19 mouse cellular contexts compared by ENCODE assay signal in genomic region chr6:24407743-24408142, GRCm38 (mm10).
A peak's percentile ranks its signal among the peaks of the same experiment; 100 is the strongest.
DNase-seq lines count a peak whose midpoint lies in the region; ATAC-seq lines count a peak whose summit lies in the region.
"Had no signal": no experiment of that assay in that cellular context is flagged by ENCODE, and none has a peak within 500 bp of the region (broad histone marks: within the 10 kb centered on the region; RNA-seq: fewer than 3 reads in every experiment).

No protein-coding gene starts in this region.

- peak; percentile 66 for ATAC-seq in frontal cortex, adult (ENCODE audit: low TSS enrichment)
- ATAC-seq: CD4-positive, CD25-positive, alpha-beta regulatory T cell, adult 4 months had no signal

- DNase-seq in frontal cortex, postnatal 10 days (ENCODE audit: low spot score in 2 of 2) = no peak
- peak; percentile 3 to 6 for DNase-seq in kidney, postnatal 4 days
- DNase-seq in kidney, adult 18-20 months = no peak
- peak; percentile 12 to 24 for DNase-seq in right cerebral cortex, adult 2 months (ENCODE audit: low spot score in 2 of 2)
- no peak for DNase-seq in right cerebral cortex, postnatal 36 days (ENCODE audit: low spot score in 2 of 2)
- DNase-seq: adrenal gland, adult 2 months; adrenal gland, postnatal 14 days; cerebellum, adult 11-12 months; cerebellum, adult 8-10 months; cerebellum, postnatal 10 days; cerebellum, postnatal 36 days; forebrain, postnatal 0 days; gastrocnemius, postnatal 10 days; gastrocnemius, postnatal 36 days; heart, adult 2 months; heart, postnatal 14 days; heart, postnatal 4 days had no signal

Comparison
In these comparisons a context has a peak if more than half of its experiments do, and no peak if none do; other contexts are left out.
1. DNase-seq: peak in kidney, postnatal 4 days (2 of 2) and right cerebral cortex, adult 2 months (2 of 2); none in frontal cortex, postnatal 10 days (0 of 2), kidney, adult 18-20 months (single experiment) and right cerebral cortex, postnatal 36 days (0 of 2).